Mouse (Mus musculus): ENCODE measurements around the gene Fam183b.
"Not testable (repeated sequence)": the region's sequence is repeated elsewhere in the genome, so short reads cannot be mapped to it uniquely, and the experiment has no call there.

DNA sequence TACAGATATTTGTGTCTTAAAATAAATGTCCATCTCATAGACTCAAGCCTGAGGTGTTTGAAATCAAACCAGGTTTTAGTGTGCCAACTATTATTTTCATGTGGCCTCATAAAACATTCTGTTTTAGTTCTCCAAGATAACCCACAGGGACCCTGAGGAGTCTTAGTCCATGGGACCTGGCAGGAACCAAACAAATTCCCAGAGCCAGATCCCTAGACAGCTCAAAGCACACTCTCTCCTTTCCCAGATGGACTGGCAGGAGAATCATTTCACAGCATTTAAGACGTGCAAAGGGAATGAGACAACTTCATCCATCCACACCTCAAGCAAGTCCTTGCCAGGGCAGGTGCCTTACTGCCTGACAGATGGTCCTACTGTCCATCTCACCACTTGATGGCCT is 12.9 kb upstream of the Fam183b start, which contains the start of gene Olfr313:
- not testable (repeated sequence) for TF ChIP-seq CTCF (IDR thresholded peaks at IDR 0.05; ENCODE audit: borderline replicate concordance, insufficient read depth, low read depth, low read length); POLR2A (IDR thresholded peaks at IDR 0.05; ENCODE audit: borderline replicate concordance, insufficient read depth, low read length)
